Mouse (Mus musculus) bone marrow macrophage, adult 2 months (primary cell): ENCODE data around the gene Zmynd10. TPM values are rescaled to one million over a fixed set of nuclear protein-coding genes. Genes with fewer than 3 reads are reported as not detected.

Source experiments
- H3K27ac ChIP-seq: 2 replicates; pipeline ENCODE4 v1.5.1; 2012; ENCODE audit warnings: low read depth, low read length; ENCODE audit not compliant: insufficient read depth
- H3K4me1 ChIP-seq: 2 replicates; pipeline ENCODE4 v1.6.1; 2012; ENCODE audit warnings: low read length; ENCODE audit not compliant: control insufficient read depth, insufficient read depth
- H3K4me3 ChIP-seq: 2 replicates; pipeline ENCODE4 v1.5.1; 2012; ENCODE audit warnings: mild to moderate bottlenecking, low read length, moderate library complexity; ENCODE audit not compliant: insufficient read depth
- CTCF ChIP-seq: IDR thresholded peaks from 2 replicates; pipeline ENCODE4 v1.5.1; 2012; ENCODE audit warnings: low read depth, mild to moderate bottlenecking, low read length, moderate library complexity
- POLR2A ChIP-seq: IDR thresholded peaks from 2 replicates; pipeline ENCODE4 v1.6.1; 2012; ENCODE audit warnings: mild to moderate bottlenecking, low read depth, low read length, borderline replicate concordance
- polyA plus RNA-seq: library from polyadenylated mRNA; stranded (reverse); fragments of >200 nt; gene quantifications from 2 replicates; pipeline ENCODE4 v1.2.4, GENCODE M21; 2012; ENCODE audit not compliant: missing spikeins, insufficient read depth, insufficient read length

The Zmynd10 gene
- polyA plus RNA-seq, 1 experiment, result 0.66 TPM

GRCm38 (mm10) chr9:107577871-107578270, 30.8 kb downstream of the Zmynd10 start:
- TF ChIP-seq POLR2A (no peak), CTCF (no peak)
- H3K4me3 ChIP-seq, result no peak overlapping the region
- H3K4me1 ChIP-seq, result peaks cover 34% of the 10 kb centered on the region
- H3K27ac ChIP-seq, result no peak overlapping the region

- Histone ChIP-seq H3K27ac (peak within 1 kb of the TSS; percentile 84), H3K4me3 (peak within 1 kb of the TSS; percentile 2; the same call in 1 of the 2 replicates), H3K4me1 (peaks cover 29% of the 10 kb centered on the region)
- TF ChIP-seq POLR2A, result no peak
- TF ChIP-seq CTCF, result no peak
Observed at GRCm38 (mm10) chr9:107578587-107578986, 31.5 kb downstream of the Zmynd10 start, which contains the start of gene Naa80. Gene Naa80 (plus strand): TSS chr9:107578887.

- H3K27ac ChIP-seq, result peak overlapping the region; percentile 84
- H3K4me1 ChIP-seq, result peaks cover 25% of the 10 kb centered on the region
- H3K4me3 ChIP-seq, result peak overlapping the region; percentile 2; the same call in 1 of the 2 replicates
- no peak for TF ChIP-seq POLR2A
- no peak for TF ChIP-seq CTCF
Observed at GRCm38 (mm10) chr9:107579023-107579900, 32.2 kb downstream of the Zmynd10 start.

GRCm38 (mm10) chr9:107580501-107581317, 33.6 kb downstream of the Zmynd10 start, which contains the start of gene Hyal3:
Gene Hyal3 (plus strand): TSS chr9:107580818.
- H3K4me1 ChIP-seq, result peaks cover 17% of the 10 kb centered on the region
- H3K4me3 ChIP-seq, result peak within 1 kb of the TSS; percentile 69
- 0 out of 2 replicates have a peak, but pooled peaks have one; percentile 8 for TF ChIP-seq CTCF
- 0 out of 2 replicates have a peak, but pooled peaks have one; percentile 75 for TF ChIP-seq POLR2A
- H3K27ac ChIP-seq, result peak within 1 kb of the TSS; percentile 84

- Histone ChIP-seq H3K4me3 (peak overlapping the region; percentile 69), H3K27ac (peak overlapping the region; percentile 84; the same call in 1 of the 2 replicates), H3K4me1 (peaks cover 19% of the 10 kb centered on the region)
- no peak for TF ChIP-seq POLR2A
- no peak for TF ChIP-seq CTCF
Observed at GRCm38 (mm10) chr9:107581584-107581983, 34.5 kb downstream of the Zmynd10 start.

GRCm38 (mm10) chr9:107582509-107583062, 35.5 kb downstream of the Zmynd10 start:
- TF ChIP-seq CTCF, result no peak
- TF ChIP-seq POLR2A, result no peak
- no peak overlapping the region for H3K27ac ChIP-seq
- no peak overlapping the region for H3K4me3 ChIP-seq

GRCm38 (mm10) chr9:107583174-107583573, 36.1 kb downstream of the Zmynd10 start:
- H3K4me1 ChIP-seq, result peaks cover 21% of the 10 kb centered on the region
- H3K27ac ChIP-seq, result no peak overlapping the region
- TF ChIP-seq POLR2A (no peak), CTCF (no peak)
- H3K4me3 ChIP-seq, result no peak overlapping the region

More at GRCm38 (mm10) chr9:107582509-107583062, 35.5 kb downstream of the Zmynd10 start:
- H3K4me1 ChIP-seq, result peaks cover 21% of the 10 kb centered on the region

- Histone ChIP-seq H3K4me3 (peak overlapping the region; percentile 55; the same call in 1 of the 2 replicates), H3K4me1 (peaks cover 17% of the 10 kb centered on the region), H3K27ac (no peak overlapping the region)
- TF ChIP-seq POLR2A (no peak), CTCF (no peak)
Observed at GRCm38 (mm10) chr9:107586504-107586903, 39.4 kb downstream of the Zmynd10 start.
